Mouse (Mus musculus): Measurements from ENCODE around the gene Lypd6. TPM values are rescaled to one million over a fixed set of nuclear protein-coding genes. Genes with fewer than 3 reads are reported as not detected.
A peak's percentile ranks its signal among the peaks of the same experiment; 100 is the strongest.

Lypd6 gene
- polyA plus RNA-seq, 1 experiment from 2014 or later: 12.7 TPM

GRCm38 (mm10) chr2:50173730-50174528 lies 107.7 kb downstream of the Lypd6 start:
- Histone ChIP-seq H3K4me2 (replicated peaks; ENCODE audit: low read depth, low read length) (no peak overlapping the region), H3K4me1 (ENCODE audit: control insufficient read depth, insufficient read depth, low read length) (peaks cover 4% of the 10 kb centered on the region; the same call in 1 of the 2 replicates), H3K27ac (ENCODE audit: low read depth, low read length) (no peak overlapping the region), H3K9ac (ENCODE audit: low read depth, low read length) (no peak overlapping the region), H3K9me3 (ENCODE audit: control insufficient read depth, low read length) (no peaks in the 10 kb centered on the region), H3K4me3 (ENCODE audit: low read length) (no peak overlapping the region), H3K27me3 (ENCODE audit: control insufficient read depth, insufficient read depth, low read length) (no peaks in the 10 kb centered on the region), H3K36me3 (ENCODE audit: control insufficient read depth, insufficient read depth, low read length) (no peaks in the 10 kb centered on the region)
- no peak for ATAC-seq (ENCODE audit: low FRiP score, low TSS enrichment)
- 87% methylated on average over 12 of the region's 12 CpGs for WGBS

DNA sequence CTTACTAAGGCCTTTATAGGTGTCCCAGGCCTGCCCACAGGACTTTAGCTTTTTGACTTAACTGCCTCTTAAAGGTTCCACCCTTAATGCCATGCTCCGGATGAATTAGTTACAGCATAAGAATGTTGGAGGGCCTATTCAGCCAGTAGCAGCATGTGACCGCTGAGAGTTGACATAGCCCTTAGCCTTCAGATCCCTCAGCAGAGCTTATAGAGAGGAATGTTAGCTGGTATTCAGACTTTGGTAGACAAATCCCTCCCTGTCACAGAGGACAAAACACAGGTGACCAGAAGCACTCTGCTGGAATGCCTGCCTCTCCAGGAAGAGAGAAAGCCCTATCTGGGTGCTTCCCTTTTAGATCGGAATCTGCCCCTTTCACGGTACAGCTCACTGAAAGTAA lies 109.5 kb downstream of the Lypd6 start:
- no peak overlapping the region for H3K27ac ChIP-seq (ENCODE audit: low read depth, low read length)
- WGBS: 29% methylated on average over 4 of the region's 4 CpGs

DNA sequence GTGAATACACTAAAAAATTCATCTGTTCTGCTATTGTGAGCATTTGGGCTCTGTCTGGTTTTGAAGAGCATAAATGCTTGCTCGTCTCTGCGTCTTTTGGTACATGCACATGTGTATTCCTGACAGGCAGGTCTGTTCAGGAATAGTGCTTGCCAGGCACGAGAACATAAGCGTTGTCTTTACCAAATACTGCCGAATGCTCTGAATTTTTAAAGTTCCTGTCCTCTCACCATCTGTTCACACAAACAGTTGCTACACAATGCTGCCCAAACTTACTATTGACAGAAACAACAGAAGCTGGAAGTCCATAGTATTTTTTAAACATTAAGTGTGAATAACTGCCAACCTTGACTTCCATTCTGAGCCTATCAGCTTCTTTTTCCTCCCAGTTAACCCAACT lies 112.9 kb downstream of the Lypd6 start:
- Histone ChIP-seq H3K9me3 (ENCODE audit: control insufficient read depth, low read length) (no peaks in the 10 kb centered on the region), H3K36me3 (ENCODE audit: control insufficient read depth, insufficient read depth, low read length) (no peaks in the 10 kb centered on the region), H3K4me1 (ENCODE audit: control insufficient read depth, insufficient read depth, low read length) (peaks cover 4% of the 10 kb centered on the region; the same call in 1 of the 2 replicates), H3K4me2 (replicated peaks; ENCODE audit: low read depth, low read length) (no peak overlapping the region), H3K27me3 (ENCODE audit: control insufficient read depth, insufficient read depth, low read length) (no peaks in the 10 kb centered on the region), H3K9ac (ENCODE audit: low read depth, low read length) (no peak overlapping the region), H3K27ac (ENCODE audit: low read depth, low read length) (no peak overlapping the region), H3K4me3 (ENCODE audit: low read length) (no peak overlapping the region)
- WGBS: 88% methylated on average over 5 of the region's 5 CpGs
- no peak for ATAC-seq (ENCODE audit: low FRiP score, low TSS enrichment)

More for the DNA sequence above, 109.5 kb downstream of the Lypd6 start:
- no peak overlapping the region for H3K4me3 ChIP-seq (ENCODE audit: low read length)
- H3K9ac ChIP-seq (ENCODE audit: low read depth, low read length): no peak overlapping the region
- H3K27me3 ChIP-seq (ENCODE audit: control insufficient read depth, insufficient read depth, low read length): no peaks in the 10 kb centered on the region
- no peaks in the 10 kb centered on the region for H3K9me3 ChIP-seq (ENCODE audit: control insufficient read depth, low read length)
- H3K4me2 ChIP-seq (replicated peaks; ENCODE audit: low read depth, low read length): no peak overlapping the region
- ATAC-seq (ENCODE audit: low FRiP score, low TSS enrichment): no peak
- H3K36me3 ChIP-seq (ENCODE audit: control insufficient read depth, insufficient read depth, low read length): no peaks in the 10 kb centered on the region
- peaks cover 4% of the 10 kb centered on the region; the same call in 1 of the 2 replicates for H3K4me1 ChIP-seq (ENCODE audit: control insufficient read depth, insufficient read depth, low read length)

GRCm38 (mm10) chr2:50180423-50180822 lies 114.2 kb downstream of the Lypd6 start:
- Histone ChIP-seq H3K4me3 (ENCODE audit: low read length) (no peak overlapping the region), H3K4me2 (replicated peaks; ENCODE audit: low read depth, low read length) (no peak overlapping the region), H3K27me3 (ENCODE audit: control insufficient read depth, insufficient read depth, low read length) (no peaks in the 10 kb centered on the region), H3K4me1 (ENCODE audit: control insufficient read depth, insufficient read depth, low read length) (peaks cover 7% of the 10 kb centered on the region; the same call in 1 of the 2 replicates), H3K36me3 (ENCODE audit: control insufficient read depth, insufficient read depth, low read length) (no peaks in the 10 kb centered on the region), H3K27ac (ENCODE audit: low read depth, low read length) (no peak overlapping the region), H3K9me3 (ENCODE audit: control insufficient read depth, low read length) (no peaks in the 10 kb centered on the region), H3K9ac (ENCODE audit: low read depth, low read length) (no peak overlapping the region)
- WGBS: 93% methylated on average over 3 of the region's 3 CpGs
- no peak for ATAC-seq (ENCODE audit: low FRiP score, low TSS enrichment)

- H3K4me1 ChIP-seq (ENCODE audit: control insufficient read depth, insufficient read depth, low read length): 0 out of 2 replicates have a peak, but pooled peaks cover 3% of the 10 kb centered on the region
- no peak overlapping the region for H3K9ac ChIP-seq (ENCODE audit: low read depth, low read length)
- H3K27ac ChIP-seq (ENCODE audit: low read depth, low read length): no peak overlapping the region
- H3K4me3 ChIP-seq (ENCODE audit: low read length): no peak overlapping the region
- H3K9me3 ChIP-seq (ENCODE audit: control insufficient read depth, low read length): no peaks in the 10 kb centered on the region
- H3K4me2 ChIP-seq (replicated peaks; ENCODE audit: low read depth, low read length): no peak overlapping the region
- no peaks in the 10 kb centered on the region for H3K27me3 ChIP-seq (ENCODE audit: control insufficient read depth, insufficient read depth, low read length)
- no peaks in the 10 kb centered on the region for H3K36me3 ChIP-seq (ENCODE audit: control insufficient read depth, insufficient read depth, low read length)
- no peak for ATAC-seq (ENCODE audit: low FRiP score, low TSS enrichment)
- WGBS: 90% methylated on average over 3 of the region's 3 CpGs
These were observed 115.1 kb downstream of the Lypd6 start for GRCm38 (mm10) chr2:50181332-50181731.

DNA sequence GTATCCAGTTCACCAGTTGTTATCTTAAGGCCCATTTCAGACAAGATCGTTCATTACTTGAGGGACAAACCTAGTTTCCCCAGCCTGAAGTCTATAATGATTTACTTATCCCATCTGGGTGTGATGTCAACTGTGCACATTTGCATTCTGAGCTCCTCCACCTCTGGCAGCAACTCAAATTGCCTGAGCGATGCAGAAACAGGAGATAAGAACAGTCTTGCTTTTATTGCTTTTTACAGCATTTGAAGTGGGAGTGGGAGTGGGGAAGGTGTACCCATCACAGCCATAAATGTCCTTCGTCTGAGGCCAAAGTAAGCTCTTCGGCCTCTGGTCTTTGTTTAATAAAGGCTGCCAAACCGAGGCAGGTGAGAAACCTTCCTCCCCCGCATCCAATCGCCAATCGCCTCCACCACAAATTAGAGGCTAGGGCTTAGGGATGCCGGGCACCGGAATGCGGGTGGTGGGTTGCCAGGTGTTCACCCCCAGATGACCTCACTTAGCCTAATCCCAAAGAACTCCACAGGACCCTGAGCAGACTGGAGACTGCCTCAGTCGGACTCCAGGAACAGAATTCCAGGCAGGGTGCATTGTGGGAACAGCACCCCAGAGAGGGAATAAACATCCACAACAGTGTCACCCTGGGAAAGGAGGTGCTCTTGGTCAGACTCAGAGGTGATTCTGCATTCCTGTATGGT lies 120.6 kb downstream of the Lypd6 start:
- Histone ChIP-seq H3K4me1 (ENCODE audit: control insufficient read depth, insufficient read depth, low read length) (peaks cover 11% of the 10 kb centered on the region), H3K4me3 (ENCODE audit: low read length) (no peak overlapping the region), H3K36me3 (ENCODE audit: control insufficient read depth, insufficient read depth, low read length) (no peaks in the 10 kb centered on the region), H3K9ac (ENCODE audit: low read depth, low read length) (peak overlapping the region; percentile 23), H3K9me3 (ENCODE audit: control insufficient read depth, low read length) (no peaks in the 10 kb centered on the region), H3K4me2 (replicated peaks; ENCODE audit: low read depth, low read length) (peak overlapping the region; percentile 36), H3K27ac (ENCODE audit: low read depth, low read length) (no peak overlapping the region), H3K27me3 (ENCODE audit: control insufficient read depth, insufficient read depth, low read length) (no peaks in the 10 kb centered on the region)
- peak; percentile 51 for ATAC-seq (ENCODE audit: low FRiP score, low TSS enrichment)
- WGBS: 5% methylated on average over 12 of the region's 12 CpGs

GRCm38 (mm10) chr2:50188856-50189255 lies 122.6 kb downstream of the Lypd6 start:
- peaks cover 11% of the 10 kb centered on the region for H3K4me1 ChIP-seq (ENCODE audit: control insufficient read depth, insufficient read depth, low read length)
- H3K27ac ChIP-seq (ENCODE audit: low read depth, low read length): no peak overlapping the region
- no peak overlapping the region for H3K4me3 ChIP-seq (ENCODE audit: low read length)
- ATAC-seq (ENCODE audit: low FRiP score, low TSS enrichment): no peak
- no peak overlapping the region for H3K4me2 ChIP-seq (replicated peaks; ENCODE audit: low read depth, low read length)
- H3K9me3 ChIP-seq (ENCODE audit: control insufficient read depth, low read length): no peaks in the 10 kb centered on the region
- H3K27me3 ChIP-seq (ENCODE audit: control insufficient read depth, insufficient read depth, low read length): no peaks in the 10 kb centered on the region
- no peaks in the 10 kb centered on the region for H3K36me3 ChIP-seq (ENCODE audit: control insufficient read depth, insufficient read depth, low read length)
- WGBS: 82% methylated on average over 3 of the region's 3 CpGs
- H3K9ac ChIP-seq (ENCODE audit: low read depth, low read length): no peak overlapping the region

DNA sequence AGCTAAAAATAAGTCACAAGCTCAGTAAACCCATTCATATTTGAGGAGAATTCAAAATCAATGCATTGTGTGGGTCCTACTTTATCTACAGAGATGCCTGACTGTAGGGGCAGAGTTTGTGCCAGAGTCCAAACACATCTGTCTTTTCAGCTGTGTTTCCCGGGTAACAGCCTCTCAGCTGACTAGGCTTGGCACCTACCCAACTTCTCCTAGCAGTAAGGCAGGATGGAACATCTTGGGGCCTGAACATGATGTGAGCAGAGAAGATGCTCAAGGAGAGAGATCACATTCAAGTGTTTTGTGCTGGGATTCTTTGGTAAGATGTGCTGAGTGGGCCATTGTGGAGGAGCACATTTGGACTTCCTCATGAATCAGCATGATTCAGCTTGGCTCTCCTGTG lies 130.5 kb downstream of the Lypd6 start:
- Histone ChIP-seq H3K4me3 (ENCODE audit: low read length) (no peak overlapping the region), H3K9ac (ENCODE audit: low read depth, low read length) (no peak overlapping the region), H3K36me3 (ENCODE audit: control insufficient read depth, insufficient read depth, low read length) (no peaks in the 10 kb centered on the region), H3K9me3 (ENCODE audit: control insufficient read depth, low read length) (no peaks in the 10 kb centered on the region), H3K27ac (ENCODE audit: low read depth, low read length) (no peak overlapping the region), H3K4me2 (replicated peaks; ENCODE audit: low read depth, low read length) (no peak overlapping the region), H3K27me3 (ENCODE audit: control insufficient read depth, insufficient read depth, low read length) (no peaks in the 10 kb centered on the region), H3K4me1 (ENCODE audit: control insufficient read depth, insufficient read depth, low read length) (no peaks in the 10 kb centered on the region)
- ATAC-seq (ENCODE audit: low FRiP score, low TSS enrichment): no peak
- WGBS: 75% methylated on average over 1 of the region's 1 CpGs

DNA sequence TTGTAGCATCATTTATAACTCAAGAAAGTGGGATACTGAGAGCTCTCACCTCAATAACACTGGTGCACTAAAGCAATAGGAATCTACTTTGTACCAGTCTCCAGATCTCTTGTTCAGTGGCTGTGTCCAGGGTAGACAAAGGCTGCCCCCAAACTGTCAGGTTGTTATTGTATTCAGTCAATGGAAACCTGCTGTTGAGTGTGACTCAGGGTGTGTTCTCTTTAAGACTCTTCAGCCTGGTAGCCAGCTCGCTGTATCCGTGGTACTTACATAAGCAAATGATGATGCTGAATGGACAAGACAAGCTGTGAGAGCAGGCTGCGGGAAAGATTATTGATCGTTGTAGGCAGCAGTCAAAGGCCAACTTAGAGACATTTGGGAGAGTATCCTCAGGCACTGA lies 131.6 kb downstream of the Lypd6 start:
- 85% methylated on average over 4 of the region's 4 CpGs for WGBS
- no peak for ATAC-seq (ENCODE audit: low FRiP score, low TSS enrichment)
- no peak overlapping the region for H3K4me2 ChIP-seq (replicated peaks; ENCODE audit: low read depth, low read length)
- H3K36me3 ChIP-seq (ENCODE audit: control insufficient read depth, insufficient read depth, low read length): no peaks in the 10 kb centered on the region
- no peak overlapping the region for H3K9ac ChIP-seq (ENCODE audit: low read depth, low read length)
- H3K9me3 ChIP-seq (ENCODE audit: control insufficient read depth, low read length): no peaks in the 10 kb centered on the region
- no peak overlapping the region for H3K4me3 ChIP-seq (ENCODE audit: low read length)
- H3K4me1 ChIP-seq (ENCODE audit: control insufficient read depth, insufficient read depth, low read length): no peaks in the 10 kb centered on the region
- H3K27ac ChIP-seq (ENCODE audit: low read depth, low read length): no peak overlapping the region
- no peaks in the 10 kb centered on the region for H3K27me3 ChIP-seq (ENCODE audit: control insufficient read depth, insufficient read depth, low read length)
